Mouse (Mus musculus) inflammation-experienced regulatory T-cells, adult 6 months (primary cell): ENCODE results near the gene Wdr31. TPM values are rescaled to one million over a fixed set of nuclear protein-coding genes. Genes with fewer than 3 reads are reported as not detected.

Experiments
- polyA plus RNA-seq, 3 experiments: library from polyadenylated mRNA; unstranded; fragments of 100-300 nt; shearing (Covaris generic); gene quantifications; one replicate each; pipeline ENCODE4 v1.2.1; 2017

The Wdr31 gene
- polyA plus RNA-seq, 3 experiments from 2014 or later = 0.38 to 0.99 TPM; not detected in 1

Other genes with a start within 250 kb of the Wdr31 start
- not detected for gene Zfp37, start 239.8 kb downstream of the Wdr31 start, polyA plus RNA-seq
- 10 to 100 TPM in 1 of 3 experiments, 1 to 10 TPM in 2; 7.7 to 11.0 (median 9.0) TPM for gene Slc31a2, start 208.3 kb downstream of the Wdr31 start, polyA plus RNA-seq
- 10 to 100 TPM; 32.4 to 50.1 (median 47.2) TPM for gene Fkbp15, start 110.3 kb downstream of the Wdr31 start, polyA plus RNA-seq
- gene Slc31a1, start 110.2 kb downstream of the Wdr31 start, polyA plus RNA-seq = 10 to 100 TPM in 1 of 3 experiments, 1 to 10 TPM in 2; 6.4 to 12.8 (median 9.3) TPM
- gene Cdc26, start 62.3 kb downstream of the Wdr31 start, polyA plus RNA-seq = 10 to 100 TPM; 67.8 to 86.2 (median 80.3) TPM
- gene Prpf4, start 62.1 kb downstream of the Wdr31 start, polyA plus RNA-seq = 10 to 100 TPM; 17.8 to 22.8 (median 20.7) TPM
- not detected for gene Rnf183, start 35.6 kb downstream of the Wdr31 start, polyA plus RNA-seq
- gene Bspry, start 9.2 kb upstream of the Wdr31 start, polyA plus RNA-seq = 1 to 10 TPM; 1.3 to 3.2 (median 1.9) TPM
- gene Hdhd3, start 32.6 kb upstream of the Wdr31 start, polyA plus RNA-seq = 1 to 10 TPM; 1.6 to 2.0 (median 1.8) TPM
- 10 to 100 TPM; 75.5 to 92.5 (median 76.8) TPM for gene Alad, start 49.0 kb upstream of the Wdr31 start, polyA plus RNA-seq
- gene Pole3, start 54.2 kb upstream of the Wdr31 start, polyA plus RNA-seq = 10 to 100 TPM; 28.8 to 36.2 (median 36.2) TPM
- under 1 TPM in 2 of 3 experiments, not detected in 1; 0.40 to 0.44 TPM for gene 4933430I17Rik, start 54.5 kb upstream of the Wdr31 start, polyA plus RNA-seq
- 10 to 100 TPM; 50.8 to 68.5 (median 62.7) TPM for gene Rgs3, start 89.0 kb upstream of the Wdr31 start, polyA plus RNA-seq